Mouse (Mus musculus): Measurements from ENCODE around the gene Dhx58. TPM values are rescaled to one million over a fixed set of nuclear protein-coding genes. Genes with fewer than 3 reads are reported as not detected.
A peak's percentile ranks its signal among the peaks of the same experiment; 100 is the strongest.

Gene Dhx58
- polyA plus RNA-seq, 1 experiment from 2014 or later = 1.5 TPM

DNA sequence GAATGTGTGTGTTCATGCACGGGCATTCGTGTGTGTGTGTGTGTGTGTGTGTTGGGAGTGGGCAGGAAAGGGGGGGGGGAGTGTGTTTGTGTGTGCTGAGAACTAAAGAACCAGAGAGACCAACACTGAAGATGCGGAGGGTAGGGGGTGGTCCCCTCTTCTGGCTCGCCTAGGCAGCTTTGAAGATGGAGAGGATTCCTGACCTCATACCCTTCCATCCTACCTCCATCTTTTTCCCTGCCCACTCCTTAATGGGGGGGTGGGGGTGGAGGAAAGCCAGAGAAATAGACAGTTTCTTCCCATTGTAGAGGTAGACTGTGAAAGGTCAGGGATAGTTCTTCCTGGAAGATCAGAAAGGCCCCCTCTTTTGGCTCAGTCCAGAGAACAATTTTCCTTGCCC lies 9.1 kb upstream of the Dhx58 start:
- Histone ChIP-seq H3K4me3 (peak overlapping the region; percentile 36), H3K9ac (peak overlapping the region; percentile 47; the same call in 1 of the 2 replicates), H3K36me3 (peaks cover 60% of the 10 kb centered on the region), H3K4me2 (peak overlapping the region; percentile 65), H3K4me1 (replicated peaks) (peaks cover 34% of the 10 kb centered on the region), H3K9me3 (replicated peaks) (no peaks in the 10 kb centered on the region), H3K27ac (peak overlapping the region; percentile 79), H3K27me3 (no peaks in the 10 kb centered on the region)
- ATAC-seq (replicated peaks; ENCODE audit: insufficient number of reproducible peaks, insufficient read depth, low FRiP score, low read depth) = no peak
- WGBS = 70% methylated on average over 4 of the region's 4 CpGs

DNA sequence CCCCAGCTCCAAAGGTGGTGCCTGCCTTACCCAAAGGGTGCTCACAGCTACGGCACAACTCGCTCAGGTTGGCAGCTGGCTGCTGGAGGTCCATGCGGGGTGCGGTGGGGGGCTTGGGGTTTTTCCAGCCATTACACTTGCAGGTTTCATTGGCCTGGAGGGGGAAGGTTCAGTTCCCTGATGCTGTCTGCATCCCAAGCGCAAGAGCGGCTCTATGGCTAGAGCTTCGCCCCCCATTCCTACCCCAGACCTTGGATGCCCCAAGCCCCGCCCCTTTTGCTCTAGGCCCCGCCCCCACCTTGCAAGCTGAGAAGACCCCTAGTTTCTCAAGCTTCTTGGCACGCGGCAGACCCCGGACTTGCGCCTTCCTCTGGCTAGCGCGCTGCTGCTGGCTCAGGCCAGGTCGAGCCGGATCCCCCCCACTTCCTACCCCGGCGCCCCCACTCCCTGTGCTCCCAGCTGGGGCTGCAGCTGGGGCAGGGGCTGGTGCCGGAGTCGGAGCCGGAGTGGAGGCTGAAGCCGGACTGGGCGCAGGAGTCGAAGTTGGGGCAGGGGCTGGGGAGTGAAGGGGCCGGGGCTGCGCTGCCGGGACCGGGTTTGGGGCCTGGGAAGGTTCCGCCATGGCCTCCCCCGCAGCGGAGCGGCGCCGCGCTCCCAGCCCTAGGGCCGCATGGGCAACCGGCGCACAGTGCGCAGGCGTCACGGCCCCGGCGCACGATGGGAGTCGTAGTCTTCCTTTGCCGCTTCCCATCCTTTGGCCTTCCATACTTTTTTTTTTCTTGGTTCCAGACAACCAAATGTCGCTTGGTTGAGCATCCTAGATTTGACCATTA lies 7.9 kb upstream of the Dhx58 start, which contains the start of gene Kat2a:
Gene Kat2a (minus strand): TSS at position 683 of the 833 bp plus-strand sequence.
- peak; percentile 87 for ATAC-seq (replicated peaks; ENCODE audit: insufficient number of reproducible peaks, insufficient read depth, low FRiP score, low read depth)
- WGBS = 2% methylated on average over 48 of the region's 48 CpGs
- H3K9me3 ChIP-seq (replicated peaks) = no peaks in the 10 kb centered on the region

DNA sequence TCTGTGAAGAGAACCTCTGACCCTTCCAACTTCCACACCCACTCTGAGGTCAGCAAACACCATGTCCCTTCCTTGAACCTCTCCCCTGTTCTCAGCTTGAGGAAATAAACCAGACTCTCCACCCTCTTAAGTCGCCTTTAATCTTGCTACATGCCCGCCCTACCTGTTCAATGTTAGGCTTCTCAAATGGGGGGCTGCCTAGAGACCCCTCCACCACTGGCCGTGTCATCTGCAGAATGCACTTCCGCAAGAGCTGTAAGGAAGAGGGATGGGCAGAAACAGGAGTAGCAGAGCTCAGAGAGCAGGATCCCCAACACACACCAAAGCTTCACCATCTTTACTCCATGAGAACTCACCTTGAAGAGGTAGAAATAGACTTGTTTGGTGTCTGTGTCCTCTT lies 6.9 kb upstream of the Dhx58 start:
- no peaks in the 10 kb centered on the region for H3K9me3 ChIP-seq (replicated peaks)
- peaks cover 34% of the 10 kb centered on the region for H3K4me1 ChIP-seq (replicated peaks)
- peak overlapping the region; percentile 79; the same call in 1 of the 2 replicates for H3K4me2 ChIP-seq
- WGBS = 84% methylated on average over 4 of the region's 4 CpGs
- H3K9ac ChIP-seq = no peak overlapping the region
- peaks cover 60% of the 10 kb centered on the region for H3K36me3 ChIP-seq
- no peak for ATAC-seq (replicated peaks; ENCODE audit: insufficient number of reproducible peaks, insufficient read depth, low FRiP score, low read depth)
- H3K4me3 ChIP-seq = peak overlapping the region; percentile 89; the same call in 1 of the 2 replicates
- no peaks in the 10 kb centered on the region for H3K27me3 ChIP-seq
- no peak overlapping the region for H3K27ac ChIP-seq

More for the DNA sequence above, 7.9 kb upstream of the Dhx58 start, which contains the start of gene Kat2a:
- no peaks in the 10 kb centered on the region for H3K27me3 ChIP-seq
- H3K36me3 ChIP-seq = peaks cover 60% of the 10 kb centered on the region
- H3K27ac ChIP-seq = peak within 1 kb of the TSS; percentile 79
- H3K4me2 ChIP-seq = peak within 1 kb of the TSS; percentile 79
- peak within 1 kb of the TSS; percentile 89 for H3K4me3 ChIP-seq
- H3K4me1 ChIP-seq (replicated peaks) = peaks cover 34% of the 10 kb centered on the region
- peak within 1 kb of the TSS; percentile 91 for H3K9ac ChIP-seq

DNA sequence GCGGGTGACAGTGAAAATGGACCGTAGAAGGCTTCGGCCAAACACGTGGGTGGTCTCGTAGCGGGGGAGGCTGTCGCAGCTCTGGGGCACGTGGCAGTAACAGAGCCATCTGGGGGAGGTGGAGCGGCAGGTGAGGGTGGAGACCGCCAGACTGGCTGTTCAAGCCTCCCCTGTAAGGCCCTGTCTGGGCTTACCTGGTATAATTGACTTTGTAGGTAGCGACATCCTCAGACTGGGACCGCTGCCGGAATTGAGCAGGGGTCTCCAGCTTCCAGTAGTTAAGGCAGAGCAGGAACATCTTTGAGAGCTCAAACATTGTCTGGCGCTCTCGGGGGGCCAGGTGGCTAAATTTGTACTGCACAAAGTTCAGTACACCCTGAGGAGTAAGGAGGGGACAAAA lies 6.5 kb upstream of the Dhx58 start:
- WGBS = 90% methylated on average over 15 of the region's 15 CpGs
- Histone ChIP-seq H3K4me3 (no peak overlapping the region), H3K4me2 (no peak overlapping the region), H3K27ac (no peak overlapping the region), H3K27me3 (no peaks in the 10 kb centered on the region), H3K4me1 (replicated peaks) (peaks cover 34% of the 10 kb centered on the region), H3K9me3 (replicated peaks) (no peaks in the 10 kb centered on the region), H3K36me3 (peaks cover 59% of the 10 kb centered on the region), H3K9ac (no peak overlapping the region)
- ATAC-seq (replicated peaks; ENCODE audit: insufficient number of reproducible peaks, insufficient read depth, low FRiP score, low read depth) = no peak

DNA sequence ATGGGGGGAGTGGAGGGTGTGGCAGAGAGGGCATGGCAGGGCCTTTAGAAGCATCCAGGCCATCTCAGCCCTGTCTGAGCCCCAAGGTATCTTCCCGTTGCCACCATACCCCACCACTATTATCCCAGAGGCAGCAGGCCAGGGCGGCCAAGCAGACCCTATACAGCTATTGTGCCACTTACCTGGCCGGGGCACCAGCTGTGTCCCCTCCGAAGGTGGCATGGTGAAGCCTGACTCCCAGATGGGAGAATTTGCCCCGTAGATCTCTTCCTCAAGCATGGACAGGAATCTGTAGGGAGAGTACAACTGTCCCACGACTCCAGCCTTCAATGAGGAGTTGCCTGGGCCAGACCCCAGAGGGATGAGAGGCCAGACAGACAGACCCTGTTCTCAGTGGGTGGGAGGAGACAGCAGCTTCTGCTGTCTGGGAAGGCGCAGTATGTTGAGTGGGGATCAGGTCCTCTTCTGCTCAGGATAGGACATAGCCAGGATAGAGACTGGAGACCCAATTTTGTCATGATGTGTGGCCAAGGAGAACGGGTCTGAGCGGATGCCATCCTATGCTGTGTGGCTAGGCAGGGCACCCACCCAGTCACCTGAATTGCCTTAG lies 5.2 kb upstream of the Dhx58 start:
- H3K9ac ChIP-seq = no peak overlapping the region
- peaks cover 60% of the 10 kb centered on the region for H3K36me3 ChIP-seq
- H3K27me3 ChIP-seq = no peaks in the 10 kb centered on the region
- H3K9me3 ChIP-seq (replicated peaks) = no peaks in the 10 kb centered on the region
- H3K4me1 ChIP-seq (replicated peaks) = peaks cover 31% of the 10 kb centered on the region
- H3K4me2 ChIP-seq = no peak overlapping the region
- no peak for ATAC-seq (replicated peaks; ENCODE audit: insufficient number of reproducible peaks, insufficient read depth, low FRiP score, low read depth)
- H3K4me3 ChIP-seq = no peak overlapping the region
- WGBS = 90% methylated on average over 9 of the region's 9 CpGs
- no peak overlapping the region for H3K27ac ChIP-seq

DNA sequence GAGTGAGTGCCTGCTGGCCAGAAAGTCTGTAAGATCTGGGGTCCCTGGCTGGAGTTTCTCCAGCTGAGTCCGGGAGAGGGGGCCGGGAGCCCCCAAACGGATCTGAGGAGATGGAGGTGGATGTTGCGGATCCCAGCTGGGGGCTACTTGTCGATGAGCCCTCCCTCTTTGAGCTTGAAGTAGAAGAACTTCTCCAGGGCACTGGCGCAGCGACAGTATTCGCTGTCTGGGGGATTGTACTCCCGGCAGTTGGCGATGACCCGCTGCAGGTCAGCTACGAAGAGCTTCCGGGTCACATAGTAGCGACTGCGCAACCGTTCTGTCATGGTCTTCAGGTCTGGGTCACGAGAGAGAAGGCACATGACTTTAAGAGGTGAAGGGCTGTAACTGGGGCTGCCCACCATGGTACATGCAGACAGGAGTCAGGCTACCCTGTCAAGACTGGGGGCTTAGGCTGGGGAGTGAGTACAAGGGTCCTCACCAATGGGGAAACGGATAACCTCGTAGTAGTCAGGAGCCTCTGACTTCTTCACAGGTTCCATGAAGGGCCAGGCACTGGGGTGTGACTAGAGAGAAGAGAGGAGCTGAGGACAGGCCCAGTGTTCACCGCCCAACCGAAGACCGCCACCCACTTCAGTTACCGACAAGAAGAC lies 1.1 kb upstream of the Dhx58 start:
- Histone ChIP-seq H3K9me3 (replicated peaks) (no peaks in the 10 kb centered on the region), H3K4me1 (replicated peaks) (peaks cover 21% of the 10 kb centered on the region), H3K27ac (no peak overlapping the region), H3K4me3 (no peak overlapping the region), H3K4me2 (no peak overlapping the region), H3K36me3 (peaks cover 53% of the 10 kb centered on the region), H3K9ac (no peak overlapping the region), H3K27me3 (no peaks in the 10 kb centered on the region; the same call in 1 of the 2 replicates)
- ATAC-seq (replicated peaks; ENCODE audit: insufficient number of reproducible peaks, insufficient read depth, low FRiP score, low read depth) = no peak
- WGBS = 90% methylated on average over 23 of the region's 23 CpGs

DNA sequence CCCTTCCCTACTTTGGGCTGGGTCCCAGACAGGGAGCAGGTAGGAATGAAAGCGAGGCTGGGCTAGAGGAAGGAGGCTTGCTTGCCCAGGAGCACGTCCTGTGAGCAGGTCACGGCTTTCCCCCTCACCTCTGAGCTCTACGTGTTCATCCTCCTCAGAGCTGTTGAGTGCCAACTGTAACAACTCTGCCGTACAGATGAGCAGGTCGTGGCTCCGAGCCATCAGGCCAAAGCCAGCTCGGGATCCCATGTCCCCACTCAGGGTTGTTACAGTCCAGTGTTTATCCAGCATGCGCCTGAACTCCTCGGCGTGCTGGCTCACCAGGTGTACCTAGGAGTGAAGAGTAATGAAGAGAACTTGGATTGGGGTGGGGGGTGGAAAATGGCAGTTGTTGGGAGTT lies 705 bp downstream of the Dhx58 start:
- no peak overlapping the region for H3K9ac ChIP-seq
- no peak overlapping the region for H3K4me3 ChIP-seq
- H3K36me3 ChIP-seq = peaks cover 35% of the 10 kb centered on the region
- H3K9me3 ChIP-seq (replicated peaks) = no peaks in the 10 kb centered on the region
- WGBS = 62% methylated on average over 11 of the region's 11 CpGs
- no peak overlapping the region for H3K27ac ChIP-seq
- H3K4me2 ChIP-seq = peak overlapping the region; percentile 44
- peaks cover 21% of the 10 kb centered on the region for H3K4me1 ChIP-seq (replicated peaks)
- H3K27me3 ChIP-seq = no peaks in the 10 kb centered on the region; the same call in 1 of the 2 replicates
- no peak for ATAC-seq (replicated peaks; ENCODE audit: insufficient number of reproducible peaks, insufficient read depth, low FRiP score, low read depth)

DNA sequence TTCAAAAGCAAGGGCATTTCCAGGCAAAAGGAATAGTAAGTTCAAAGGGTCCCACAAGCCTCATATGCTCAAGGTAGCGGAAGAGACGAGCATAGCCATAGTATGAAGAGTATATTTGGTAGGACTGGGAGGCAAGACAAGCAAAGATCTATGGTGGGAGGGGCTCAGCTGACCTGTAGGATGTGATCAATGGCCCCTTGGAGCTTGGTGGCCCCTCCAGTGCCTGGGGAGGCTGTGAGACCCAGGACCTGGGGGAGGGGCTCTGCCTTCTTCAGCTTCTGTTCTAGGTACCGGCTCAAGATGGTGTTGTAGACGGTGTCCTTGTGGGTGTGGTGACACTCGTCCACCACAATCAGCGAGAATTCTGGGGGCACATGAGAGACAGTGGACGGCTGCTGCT lies 1.2 kb downstream of the Dhx58 start:
- Histone ChIP-seq H3K9me3 (replicated peaks) (no peaks in the 10 kb centered on the region), H3K4me1 (replicated peaks) (peaks cover 21% of the 10 kb centered on the region), H3K36me3 (peaks cover 31% of the 10 kb centered on the region), H3K9ac (no peak overlapping the region), H3K4me3 (peak overlapping the region; percentile 24), H3K27ac (no peak overlapping the region), H3K27me3 (no peaks in the 10 kb centered on the region; the same call in 1 of the 2 replicates), H3K4me2 (peak overlapping the region; percentile 44)
- no peak for ATAC-seq (replicated peaks; ENCODE audit: insufficient number of reproducible peaks, insufficient read depth, low FRiP score, low read depth)
- WGBS = 43% methylated on average over 7 of the region's 7 CpGs

DNA sequence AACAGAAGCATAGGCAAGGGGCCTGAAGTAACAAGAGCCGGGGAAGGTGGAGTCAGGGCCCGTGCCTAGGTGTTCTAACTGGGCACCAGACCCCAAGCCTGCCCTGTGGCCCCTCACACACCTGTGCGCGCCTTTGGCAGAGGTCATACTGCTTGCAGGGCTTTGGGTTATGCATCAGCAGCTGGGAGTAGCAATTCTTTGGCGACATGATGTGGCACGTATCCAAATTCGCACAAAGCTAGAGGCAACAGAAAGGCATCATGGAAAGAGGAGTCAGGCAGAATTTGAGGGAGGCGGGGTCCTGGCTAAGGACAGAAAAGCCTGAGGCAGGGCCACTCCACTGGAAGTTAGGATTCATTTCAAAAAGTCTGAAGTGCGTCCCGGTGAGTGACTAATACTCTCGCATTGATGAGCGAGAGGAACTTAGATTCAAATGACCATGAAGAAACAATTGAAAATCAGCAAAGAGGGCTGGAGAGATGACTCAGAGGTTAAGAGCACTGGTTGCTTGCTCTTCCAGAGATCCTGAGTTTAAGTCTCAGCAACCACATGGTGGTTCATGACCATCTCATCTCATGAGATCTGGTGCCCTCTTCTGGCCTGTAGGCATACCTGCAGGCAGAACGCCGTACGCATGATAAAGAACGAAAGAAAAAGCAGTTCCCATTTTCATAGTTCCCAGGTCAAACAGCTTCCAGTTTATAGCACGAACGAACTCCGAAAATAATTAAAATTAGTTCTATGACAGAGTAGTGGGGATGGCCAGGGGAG lies 1.8 kb downstream of the Dhx58 start:
- H3K4me2 ChIP-seq = peak overlapping the region; percentile 44
- no peak overlapping the region for H3K9ac ChIP-seq
- 35% methylated on average over 19 of the region's 19 CpGs for WGBS
- H3K36me3 ChIP-seq = peaks cover 24% of the 10 kb centered on the region
- H3K27me3 ChIP-seq = no peaks in the 10 kb centered on the region; the same call in 1 of the 2 replicates
- ATAC-seq (replicated peaks; ENCODE audit: insufficient number of reproducible peaks, insufficient read depth, low FRiP score, low read depth) = no peak
- no peaks in the 10 kb centered on the region for H3K9me3 ChIP-seq (replicated peaks)
- H3K4me3 ChIP-seq = peak overlapping the region; percentile 24
- H3K27ac ChIP-seq = no peak overlapping the region
- H3K4me1 ChIP-seq (replicated peaks) = peaks cover 21% of the 10 kb centered on the region

DNA sequence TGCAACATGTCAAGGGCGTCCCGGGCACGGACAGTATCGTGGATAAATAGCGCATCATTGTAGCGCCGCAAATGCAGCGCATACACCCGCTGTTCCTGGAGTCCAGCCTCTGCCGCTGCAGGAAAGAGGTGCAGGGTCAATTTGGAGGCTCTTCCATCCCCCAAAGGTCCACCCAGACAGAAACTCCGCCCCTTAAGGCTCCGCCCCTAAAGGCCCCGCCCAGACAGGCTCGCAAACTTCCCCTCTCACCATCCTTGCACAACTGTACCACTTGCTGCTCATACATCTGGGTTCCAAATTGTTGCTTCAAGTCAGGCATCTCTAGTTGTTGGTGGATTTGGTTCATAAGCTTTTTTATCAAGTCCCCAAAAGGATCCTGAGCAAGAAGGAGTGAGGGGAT lies 2.8 kb downstream of the Dhx58 start:
- H3K36me3 ChIP-seq = peaks cover 15% of the 10 kb centered on the region
- H3K4me1 ChIP-seq (replicated peaks) = peaks cover 21% of the 10 kb centered on the region
- H3K27me3 ChIP-seq = no peaks in the 10 kb centered on the region; the same call in 1 of the 2 replicates
- no peak overlapping the region for H3K9ac ChIP-seq
- 6% methylated on average over 14 of the region's 14 CpGs for WGBS
- no peak for ATAC-seq (replicated peaks; ENCODE audit: insufficient number of reproducible peaks, insufficient read depth, low FRiP score, low read depth)
- no peaks in the 10 kb centered on the region for H3K9me3 ChIP-seq (replicated peaks)
- no peak overlapping the region for H3K27ac ChIP-seq
- H3K4me2 ChIP-seq = peak overlapping the region; percentile 39
- peak overlapping the region; percentile 12 for H3K4me3 ChIP-seq

Data from heart, embryonic 15.5 days (tissue).